Mouse (Mus musculus) bone marrow, adult 2 months (tissue): ENCODE results near the gene Jazf1. TPM values are rescaled to one million over a fixed set of nuclear protein-coding genes. Genes with fewer than 3 reads are reported as not detected.

Experiments
- H3K27ac ChIP-seq: fragments of 200-500 bp; 2 replicates; pipeline ENCODE4 v1.5.1; 2012; ENCODE audit warnings: low read depth, mild to moderate bottlenecking, control low read depth, inconsistent platforms, low read length; ENCODE audit not compliant: control insufficient read depth, poor library complexity, insufficient read depth
- H3K4me1 ChIP-seq: fragments of 200-500 bp; 2 replicates; pipeline ENCODE4 v1.6.1; 2011; ENCODE audit warnings: low read length; ENCODE audit not compliant: control insufficient read depth, insufficient read depth
- H3K4me3 ChIP-seq: fragments of 200-500 bp; replicated peaks from 2 replicates; pipeline ENCODE3; 2011; ENCODE audit warnings: mild to moderate bottlenecking, low read depth, low read length, control low read depth; ENCODE audit not compliant: control insufficient read depth
- CTCF ChIP-seq: fragments of 200-500 bp; IDR thresholded peaks from 2 replicates; pipeline ENCODE4 v1.5.1; 2011; ENCODE audit warnings: low read length, control low read depth; ENCODE audit not compliant: control insufficient read depth, insufficient read depth
- POLR2A ChIP-seq: fragments of 200-500 bp; IDR thresholded peaks from 2 replicates; pipeline ENCODE4 v1.6.1; 2011; ENCODE audit warnings: low read depth, mild to moderate bottlenecking, control low read depth, low read length, borderline replicate concordance; ENCODE audit not compliant: control insufficient read depth
- whole genome bisulfite sequencing: fragments of 180-500 bp; shearing (Covaris S2); methylation state at CpG from one replicate; pipeline ENCODE4 v1.1.7; 2018; 5-methylcytosine and 5-hydroxymethylcytosine counted together
- polyA plus RNA-seq: library from polyadenylated mRNA; stranded (reverse); fragments of >200 nt; gene quantifications from 2 replicates; pipeline ENCODE4 v1.2.4, GENCODE M21; 2011; ENCODE audit warnings: low replicate concordance; ENCODE audit not compliant: missing spikeins, insufficient read depth, insufficient read length

The Jazf1 gene
- polyA plus RNA-seq, 1 experiment: not detected

- H3K4me1 ChIP-seq: no peaks in the 10 kb centered on the region
- no peak overlapping the region for H3K4me3 ChIP-seq
- no peak overlapping the region for H3K27ac ChIP-seq
- 74% methylated on average over 6 of the region's 6 CpGs for WGBS
- TF ChIP-seq POLR2A: no peak
- no peak for TF ChIP-seq CTCF
Measured at GRCm38 (mm10) chr6:52987905-52988640, 80.4 kb downstream of the Jazf1 start.

- 51% methylated on average over 4 of the region's 4 CpGs for WGBS
- TF ChIP-seq POLR2A: no peak
- peak; percentile 53 for TF ChIP-seq CTCF
- Histone ChIP-seq H3K4me1 (no peaks in the 10 kb centered on the region), H3K27ac (no peak overlapping the region), H3K4me3 (no peak overlapping the region)
Measured at GRCm38 (mm10) chr6:52987391-52987790, 81.0 kb downstream of the Jazf1 start.

- H3K4me1 ChIP-seq: no peaks in the 10 kb centered on the region
Measured at GRCm38 (mm10) chr6:52982175-52982574, 86.3 kb downstream of the Jazf1 start.

GRCm38 (mm10) chr6:52979503-52979902, 88.9 kb downstream of the Jazf1 start:
- no peak for TF ChIP-seq POLR2A
- TF ChIP-seq CTCF: no peak
- no peak overlapping the region for H3K27ac ChIP-seq
- 81% methylated on average over 6 of the region's 6 CpGs for WGBS
- no peaks in the 10 kb centered on the region for H3K4me1 ChIP-seq
- H3K4me3 ChIP-seq: no peak overlapping the region

More at GRCm38 (mm10) chr6:52982175-52982574, 86.3 kb downstream of the Jazf1 start:
- 80% methylated on average over 6 of the region's 6 CpGs for WGBS
- Histone ChIP-seq H3K4me3 (no peak overlapping the region), H3K27ac (no peak overlapping the region)
- TF ChIP-seq CTCF (no peak), POLR2A (no peak)

GRCm38 (mm10) chr6:52973351-52973750, 95.1 kb downstream of the Jazf1 start:
- no peak overlapping the region for H3K27ac ChIP-seq
- TF ChIP-seq CTCF (no peak), POLR2A (no peak)
- no peak overlapping the region for H3K4me3 ChIP-seq
- peaks cover 1% of the 10 kb centered on the region for H3K4me1 ChIP-seq
- 32% methylated on average over 5 of the region's 5 CpGs for WGBS

- Histone ChIP-seq H3K4me3 (no peak overlapping the region), H3K27ac (no peak overlapping the region), H3K4me1 (peaks cover 1% of the 10 kb centered on the region)
- 76% methylated on average over 7 of the region's 7 CpGs for WGBS
- TF ChIP-seq CTCF: no peak
- no peak for TF ChIP-seq POLR2A
Measured at GRCm38 (mm10) chr6:52972138-52972537, 96.3 kb downstream of the Jazf1 start.

- peaks cover 5% of the 10 kb centered on the region for H3K4me1 ChIP-seq
- WGBS: 92% methylated on average over 2 of the region's 2 CpGs
- no peak overlapping the region for H3K27ac ChIP-seq
- TF ChIP-seq CTCF (peak; percentile 81), POLR2A (no peak)
- no peak overlapping the region for H3K4me3 ChIP-seq
Measured at GRCm38 (mm10) chr6:52969717-52970261, 98.6 kb downstream of the Jazf1 start.

- H3K4me1 ChIP-seq: peaks cover 7% of the 10 kb centered on the region
- no peak overlapping the region for H3K27ac ChIP-seq
- WGBS: 91% methylated on average over 12 of the region's 12 CpGs
- TF ChIP-seq POLR2A: no peak
- TF ChIP-seq CTCF: no peak
- no peak overlapping the region for H3K4me3 ChIP-seq
Measured at GRCm38 (mm10) chr6:52968346-52968891, 100.0 kb downstream of the Jazf1 start.
